Mouse (Mus musculus) ES-CJ7 (cell line): ENCODE results near the gene Afap1.

Experiments
- DNase-seq: peaks from one replicate; pipeline ENCODE4 v3.0.0; 2011; ENCODE audit warnings: low read depth, low spot score

Afap1 gene

DNA sequence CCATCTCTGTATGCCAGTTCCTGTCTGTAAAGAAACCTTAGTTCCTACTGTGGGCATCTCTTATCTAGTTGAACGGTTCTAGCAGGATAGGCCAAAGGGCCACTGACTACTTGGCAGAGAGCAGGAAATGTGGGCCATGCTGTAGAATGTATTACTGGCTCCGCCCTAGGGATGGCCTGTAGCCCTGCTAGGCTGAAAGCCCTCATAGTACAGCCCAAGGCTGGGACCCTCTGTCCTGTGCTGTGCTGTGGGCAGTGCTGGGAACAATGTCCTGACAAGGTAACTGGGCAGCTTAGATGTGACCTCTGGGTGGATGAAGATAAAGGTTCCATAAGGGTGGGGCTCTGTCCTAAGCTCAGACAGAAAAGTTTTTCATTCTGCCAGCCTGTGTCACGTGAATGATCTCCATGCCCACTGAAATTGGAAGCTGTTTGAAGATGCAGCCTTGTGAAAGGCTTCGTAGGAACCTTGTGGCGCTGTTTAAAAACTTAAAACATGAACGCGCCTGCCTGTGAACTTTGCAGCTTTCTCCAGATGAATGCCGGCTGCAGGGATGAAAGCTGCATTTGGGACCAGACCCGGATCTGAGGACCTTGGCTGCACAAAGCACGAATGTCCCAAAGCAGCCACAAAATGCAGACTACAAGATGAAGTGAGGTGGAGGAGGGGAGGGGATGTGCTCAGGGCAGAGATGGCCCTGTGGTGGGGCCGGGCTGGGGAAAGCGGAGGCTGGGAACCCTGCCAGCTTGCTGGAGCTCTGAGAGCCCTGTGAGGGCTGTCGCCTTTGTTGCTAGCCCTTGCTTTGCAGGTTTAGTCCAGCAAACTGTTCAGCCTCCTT lies 147.5 kb downstream of the Afap1 start:
- no peak for DNase-seq

DNA sequence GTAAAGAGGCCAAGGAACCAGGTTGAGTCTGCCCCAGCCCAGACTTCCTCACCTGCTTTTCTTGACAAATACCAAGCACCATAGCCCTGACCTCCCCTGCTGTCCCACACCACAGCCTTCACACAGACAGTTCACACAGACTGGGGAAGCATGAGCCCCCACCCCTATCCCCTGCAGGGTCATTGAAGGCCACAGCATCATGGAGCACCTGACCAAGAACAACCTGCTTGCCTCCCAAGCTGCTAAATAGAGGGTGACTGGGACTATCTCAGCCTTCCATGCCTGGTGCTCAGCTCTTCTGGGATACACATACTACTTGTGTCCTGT lies 148.1 kb downstream of the Afap1 start:
- no peak for DNase-seq

DNA sequence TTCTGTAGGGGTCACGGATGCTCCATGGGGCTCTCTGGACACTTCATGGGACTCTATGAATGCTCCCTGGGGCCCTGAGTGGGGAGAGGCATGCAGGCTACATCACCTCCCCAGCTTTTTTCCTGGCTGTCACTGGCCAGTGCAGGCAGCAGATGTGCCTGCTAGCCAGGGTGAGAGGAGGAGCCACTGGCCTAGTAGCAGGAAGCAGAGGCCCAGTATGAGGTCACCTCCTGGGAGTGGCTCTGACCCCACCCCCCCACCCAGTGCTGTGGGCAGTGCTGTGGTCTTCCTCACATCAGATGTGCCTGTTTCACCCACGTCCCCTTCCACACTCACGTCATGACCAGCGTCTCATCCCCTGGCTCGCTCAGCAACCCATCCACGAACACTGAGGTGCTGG lies 148.6 kb downstream of the Afap1 start:
- DNase-seq = no peak

DNA sequence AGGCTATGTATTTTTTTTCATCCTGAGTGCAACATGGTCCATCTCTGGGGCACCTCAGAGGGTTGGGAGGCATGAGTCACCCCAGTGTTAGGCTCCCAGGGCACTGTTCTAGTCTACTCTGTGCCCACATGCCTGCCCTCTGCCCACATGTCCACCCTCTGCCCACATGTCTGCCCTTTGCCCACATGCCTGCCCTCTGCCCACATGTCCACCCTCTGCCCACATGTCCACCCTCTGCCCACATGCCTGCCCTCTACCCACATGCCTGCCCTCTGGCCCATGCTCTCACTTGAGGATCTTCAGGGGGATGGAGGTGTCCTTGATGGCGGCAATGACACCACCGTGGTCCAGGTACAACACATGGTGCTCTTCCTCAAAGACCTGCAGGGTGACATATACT lies 150.0 kb downstream of the Afap1 start:
- no peak for DNase-seq
